Comparison of ENCODE assay signal across 12 mouse cellular contexts in the genomic region with DNA sequence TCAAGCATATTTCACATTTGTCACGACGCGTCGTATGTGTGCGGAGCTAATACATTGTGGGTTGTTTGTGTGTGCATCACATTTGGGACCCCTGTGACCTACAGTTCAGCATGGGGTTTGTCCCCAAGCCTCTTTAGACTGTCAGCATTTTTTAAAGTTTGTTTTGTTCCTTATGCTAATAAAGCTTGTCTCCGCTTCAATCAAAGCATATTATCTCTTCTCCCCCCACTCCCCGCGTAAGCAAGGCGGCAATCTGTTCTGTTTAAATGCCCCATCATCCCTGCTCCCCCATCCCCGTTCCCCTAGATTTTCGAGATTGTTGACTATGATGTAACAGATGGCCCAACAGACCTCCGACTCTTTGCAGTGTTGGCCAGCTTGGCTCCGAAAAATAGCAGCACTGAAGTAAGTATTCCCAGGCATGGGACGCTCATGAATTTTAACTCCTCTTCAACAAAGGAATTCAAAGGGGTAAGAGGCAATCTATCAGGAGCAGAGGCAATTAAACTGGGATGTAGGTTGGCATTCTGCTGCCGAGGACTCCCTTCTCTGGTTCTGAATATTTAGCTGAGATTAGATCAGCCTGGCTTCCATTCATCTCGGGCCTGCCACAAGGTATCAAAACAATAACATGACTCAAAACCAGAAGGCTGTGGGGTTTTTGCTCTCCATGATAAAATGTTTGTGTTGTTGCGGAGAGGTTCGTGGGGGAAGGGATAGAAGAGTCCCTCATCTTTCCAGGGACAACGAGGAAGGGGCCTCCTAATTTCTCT.
DNase-seq lines count a peak whose midpoint lies in the region; ATAC-seq lines count a peak whose summit lies in the region.
"Had no signal": no experiment of that assay in that cellular context is flagged by ENCODE, and none has a peak within 500 bp of the region (broad histone marks: within the 10 kb centered on the region; RNA-seq: fewer than 3 reads in every experiment).

No protein-coding gene starts in this region.

- ATAC-seq in embryonic facial prominence, embryonic 11.5 days (replicated peaks; ENCODE audit: insufficient number of reproducible peaks, low FRiP score, low TSS enrichment, low read depth): no peak
- ATAC-seq in hindbrain, embryonic 16.5 days: peak; percentile 88
- ATAC-seq in midbrain, embryonic 13.5 days: peak; percentile 88
- ATAC-seq: CD4-positive, CD25-positive, alpha-beta regulatory T cell, adult 4 months had no signal

- H3K36me3 ChIP-seq in embryonic facial prominence, embryonic 11.5 days (replicated peaks; ENCODE audit: control insufficient read depth, insufficient read depth, low read depth, low read length): no peaks in the 10 kb centered on the region
- no peaks in the 10 kb centered on the region for H3K36me3 ChIP-seq in hindbrain, embryonic 16.5 days (ENCODE audit: control insufficient read depth, insufficient read depth, low read length)
- H3K36me3 ChIP-seq in midbrain, embryonic 13.5 days: no peaks in the 10 kb centered on the region
- H3K36me3 ChIP-seq: stomach, embryonic 15.5 days had no signal

- H3K4me1 ChIP-seq in embryonic facial prominence, embryonic 11.5 days (ENCODE audit: control insufficient read depth, insufficient read depth, low read length): no peaks in the 10 kb centered on the region
- H3K4me1 ChIP-seq in hindbrain, embryonic 16.5 days (ENCODE audit: control insufficient read depth, insufficient read depth, low read depth, low read length): peaks cover 7% of the 10 kb centered on the region
- H3K4me1 ChIP-seq in midbrain, embryonic 13.5 days (replicated peaks): peaks cover 24% of the 10 kb centered on the region
- H3K4me1 ChIP-seq: stomach, embryonic 15.5 days had no signal

- no peak overlapping the region for H3K9ac ChIP-seq in embryonic facial prominence, embryonic 11.5 days (replicated peaks; ENCODE audit: low read length)
- H3K9ac ChIP-seq in hindbrain, embryonic 16.5 days (ENCODE audit: low read depth, low read length): 0 out of 2 replicates have a peak overlapping the region, but pooled peaks have one; percentile 10
- H3K9ac ChIP-seq in midbrain, embryonic 13.5 days (replicated peaks): peak overlapping the region; percentile 15; the same call in 1 of the 2 replicates
- H3K9ac ChIP-seq: stomach, embryonic 15.5 days had no signal

- H3K9me3 ChIP-seq in embryonic facial prominence, embryonic 11.5 days (replicated peaks; ENCODE audit: control insufficient read depth, low read length): no peaks in the 10 kb centered on the region
- no peaks in the 10 kb centered on the region for H3K9me3 ChIP-seq in hindbrain, embryonic 16.5 days (ENCODE audit: control insufficient read depth, low read length)
- H3K9me3 ChIP-seq in midbrain, embryonic 13.5 days: peaks cover 6% of the 10 kb centered on the region; the same call in 1 of the 2 replicates
- H3K9me3 ChIP-seq: stomach, embryonic 15.5 days had no signal

- no peaks in the 10 kb centered on the region for H3K27me3 ChIP-seq in embryonic facial prominence, embryonic 11.5 days (ENCODE audit: control insufficient read depth, insufficient read depth, low read length)
- no peaks in the 10 kb centered on the region for H3K27me3 ChIP-seq in hindbrain, embryonic 16.5 days (replicated peaks; ENCODE audit: control insufficient read depth, insufficient read depth, low read length)
- H3K27me3 ChIP-seq in midbrain, embryonic 13.5 days: no peaks in the 10 kb centered on the region
- H3K27me3 ChIP-seq: stomach, embryonic 15.5 days had no signal

- DNase-seq in brain, adult 2 months (ENCODE audit: low read depth, low spot score): peak; percentile 9
- DNase-seq in embryonic facial prominence, embryonic 11.5 days (ENCODE audit: low spot score): peak; percentile 6
- no peak for DNase-seq in B cell, adult 2 months
- DNase-seq in lung, postnatal 4 days: no peak
- DNase-seq in adrenal gland, adult 18-20 months (ENCODE audit: low spot score in 2 of 2): no peak
- DNase-seq in ovary, adult 18-20 months (ENCODE audit: low spot score): no peak
- DNase-seq: kidney, adult 2 months; lung, postnatal 36 days had no signal

- no peak overlapping the region for H3K4me2 ChIP-seq in embryonic facial prominence, embryonic 11.5 days (ENCODE audit: low read depth, low read length)
- peak overlapping the region; percentile 40 for H3K4me2 ChIP-seq in hindbrain, embryonic 16.5 days (ENCODE audit: low read length)
- H3K4me2 ChIP-seq in midbrain, embryonic 13.5 days (replicated peaks): peak overlapping the region; percentile 50
- H3K4me2 ChIP-seq: stomach, embryonic 15.5 days had no signal

- no peak overlapping the region for H3K27ac ChIP-seq in embryonic facial prominence, embryonic 11.5 days (replicated peaks; ENCODE audit: low read depth, low read length)
- H3K27ac ChIP-seq in hindbrain, embryonic 16.5 days (ENCODE audit: low read depth, low read length): peak overlapping the region; percentile 21; the same call in 1 of the 2 replicates
- H3K27ac ChIP-seq in midbrain, embryonic 13.5 days: peak overlapping the region; percentile 77
- H3K27ac ChIP-seq: stomach, embryonic 15.5 days had no signal

- 73% methylated on average over 19 of the region's 19 CpGs for WGBS in embryonic facial prominence, embryonic 11.5 days
- WGBS in hindbrain, embryonic 16.5 days: 16% methylated on average over 19 of the region's 19 CpGs
- 19% methylated on average over 19 of the region's 19 CpGs for WGBS in midbrain, embryonic 13.5 days

- H3K4me3 ChIP-seq in embryonic facial prominence, embryonic 11.5 days (ENCODE audit: low read depth, low read length): no peak overlapping the region
- H3K4me3 ChIP-seq in hindbrain, embryonic 16.5 days (ENCODE audit: low read length): peak overlapping the region; percentile 1
- H3K4me3 ChIP-seq in midbrain, embryonic 13.5 days (replicated peaks): peak overlapping the region; percentile 19
- H3K4me3 ChIP-seq: stomach, embryonic 15.5 days had no signal

Comparison
In these comparisons a context has a peak if more than half of its experiments do, and no peak if none do; other contexts are left out.
1. DNase-seq: peak in brain, adult 2 months (single experiment) and embryonic facial prominence, embryonic 11.5 days (single experiment); none in B cell, adult 2 months (0 of 2), lung, postnatal 4 days (0 of 2), adrenal gland, adult 18-20 months (0 of 2) and ovary, adult 18-20 months (single experiment).